Mouse (Mus musculus) neural tube, embryonic 15.5 days (tissue): ENCODE results near the gene BC035044. TPM values are rescaled to one million over a fixed set of nuclear protein-coding genes. Genes with fewer than 3 reads are reported as not detected.

Source experiments
- ATAC-seq: fragments of 200-750 bp; cut with Nextera tagmentation; 2 replicates; pipeline ENCODE4 v1.8.0; 2017; ENCODE audit warnings: mild to moderate bottlenecking, moderate TSS enrichment, moderate library complexity; ENCODE audit not compliant: low FRiP score
- H3K27ac ChIP-seq: fragments of 300-500 bp; sonication (generic); replicated peaks from 2 replicates; pipeline ENCODE4 v1.5.1; 2015; ENCODE audit warnings: mild to moderate bottlenecking, inconsistent platforms
- H3K27me3 ChIP-seq: fragments of 300-500 bp; sonication (generic); replicated peaks from 2 replicates; pipeline ENCODE4 v1.6.1; 2015; ENCODE audit warnings: inconsistent platforms
- H3K36me3 ChIP-seq: fragments of 300-500 bp; sonication (generic); 2 replicates; pipeline ENCODE4 v1.6.1; 2015; ENCODE audit warnings: inconsistent platforms
- H3K4me1 ChIP-seq: fragments of 300-500 bp; sonication (generic); 2 replicates; pipeline ENCODE4 v1.6.1; 2015; ENCODE audit warnings: inconsistent platforms
- H3K4me2 ChIP-seq: fragments of 300-500 bp; sonication (generic); 2 replicates; pipeline ENCODE4 v1.6.1; 2015; ENCODE audit warnings: inconsistent platforms, mild to moderate bottlenecking, moderate library complexity
- H3K4me3 ChIP-seq: fragments of 300-500 bp; sonication (generic); replicated peaks from 2 replicates; pipeline ENCODE4 v1.5.1; 2015; ENCODE audit warnings: mild to moderate bottlenecking, inconsistent platforms
- H3K9ac ChIP-seq: fragments of 300-500 bp; sonication (generic); replicated peaks from 2 replicates; pipeline ENCODE4 v1.6.1; 2015; ENCODE audit warnings: mild to moderate bottlenecking, inconsistent platforms
- H3K9me3 ChIP-seq: fragments of 300-500 bp; sonication (generic); replicated peaks from 2 replicates; pipeline ENCODE4 v1.6.1; 2016; ENCODE audit warnings: inconsistent platforms
- WGBS: fragments of 180-500 bp; shearing (Covaris S2); methylation state at CpG from one replicate; pipeline ENCODE4 v1.1.7; 2015; ENCODE audit warnings: mixed read lengths; 5-methylcytosine and 5-hydroxymethylcytosine counted together
- polyA plus RNA-seq: library from polyadenylated mRNA; unstranded; fragments of >200 nt; fragmentation: Nextera tagmentation; extraction: Ambion mirVana; gene quantifications from 2 replicates; pipeline ENCODE4 v1.2.1, GENCODE M21; 2015

BC035044 gene
- polyA plus RNA-seq, 1 experiment from 2014 or later: 0.41 TPM

GRCm38 (mm10) chr6:128871910-128872610 lies 18.9 kb downstream of the BC035044 start:
- no peak for ATAC-seq
- no peaks in the 10 kb centered on the region for H3K27me3 ChIP-seq
- no peak overlapping the region for H3K4me2 ChIP-seq
- H3K36me3 ChIP-seq: no peaks in the 10 kb centered on the region
- no peaks in the 10 kb centered on the region for H3K9me3 ChIP-seq
- H3K4me3 ChIP-seq: no peak overlapping the region
- no peaks in the 10 kb centered on the region for H3K4me1 ChIP-seq
- H3K27ac ChIP-seq: no peak overlapping the region
- 94% methylated on average over 1 of the region's 1 CpGs for WGBS
- H3K9ac ChIP-seq: no peak overlapping the region

- Histone ChIP-seq H3K36me3 (no peaks in the 10 kb centered on the region), H3K9me3 (no peaks in the 10 kb centered on the region), H3K4me2 (no peak overlapping the region), H3K9ac (no peak overlapping the region), H3K27me3 (no peaks in the 10 kb centered on the region), H3K4me3 (no peak overlapping the region), H3K27ac (no peak overlapping the region), H3K4me1 (no peaks in the 10 kb centered on the region)
- WGBS: 12% methylated on average over 3 of the region's 3 CpGs
- ATAC-seq: no peak
Observed at GRCm38 (mm10) chr6:128868861-128869260, 22.1 kb downstream of the BC035044 start.

GRCm38 (mm10) chr6:128857976-128858375 lies 33.0 kb downstream of the BC035044 start:
- Histone ChIP-seq H3K9me3 (no peaks in the 10 kb centered on the region), H3K27me3 (no peaks in the 10 kb centered on the region), H3K36me3 (no peaks in the 10 kb centered on the region), H3K27ac (no peak overlapping the region), H3K4me3 (no peak overlapping the region), H3K4me2 (no peak overlapping the region), H3K9ac (no peak overlapping the region), H3K4me1 (0 out of 2 replicates have a peak, but pooled peaks cover 4% of the 10 kb centered on the region)
- ATAC-seq: no peak
- 91% methylated on average over 2 of the region's 2 CpGs for WGBS

- 54% methylated on average over 5 of the region's 5 CpGs for WGBS
- Histone ChIP-seq H3K4me1 (0 out of 2 replicates have a peak, but pooled peaks cover 4% of the 10 kb centered on the region), H3K27me3 (no peaks in the 10 kb centered on the region), H3K4me2 (no peak overlapping the region), H3K9ac (no peak overlapping the region), H3K9me3 (no peaks in the 10 kb centered on the region), H3K27ac (no peak overlapping the region), H3K4me3 (no peak overlapping the region), H3K36me3 (no peaks in the 10 kb centered on the region)
- no peak for ATAC-seq
Observed at GRCm38 (mm10) chr6:128856250-128856649, 34.7 kb downstream of the BC035044 start.

GRCm38 (mm10) chr6:128855477-128855876 lies 35.4 kb downstream of the BC035044 start:
- Histone ChIP-seq H3K4me3 (no peak overlapping the region), H3K36me3 (no peaks in the 10 kb centered on the region), H3K4me1 (0 out of 2 replicates have a peak, but pooled peaks cover 4% of the 10 kb centered on the region), H3K4me2 (no peak overlapping the region), H3K27me3 (no peaks in the 10 kb centered on the region), H3K9me3 (no peaks in the 10 kb centered on the region), H3K9ac (no peak overlapping the region), H3K27ac (no peak overlapping the region)
- WGBS: 80% methylated on average over 1 of the region's 1 CpGs
- ATAC-seq: no peak

- 94% methylated on average over 3 of the region's 3 CpGs for WGBS
- Histone ChIP-seq H3K27me3 (no peaks in the 10 kb centered on the region), H3K4me2 (no peak overlapping the region), H3K4me1 (0 out of 2 replicates have a peak, but pooled peaks cover 4% of the 10 kb centered on the region), H3K9ac (no peak overlapping the region), H3K9me3 (no peaks in the 10 kb centered on the region), H3K36me3 (no peaks in the 10 kb centered on the region), H3K27ac (no peak overlapping the region), H3K4me3 (no peak overlapping the region)
- no peak for ATAC-seq
Observed at GRCm38 (mm10) chr6:128854895-128855294, 36.0 kb downstream of the BC035044 start.

DNA sequence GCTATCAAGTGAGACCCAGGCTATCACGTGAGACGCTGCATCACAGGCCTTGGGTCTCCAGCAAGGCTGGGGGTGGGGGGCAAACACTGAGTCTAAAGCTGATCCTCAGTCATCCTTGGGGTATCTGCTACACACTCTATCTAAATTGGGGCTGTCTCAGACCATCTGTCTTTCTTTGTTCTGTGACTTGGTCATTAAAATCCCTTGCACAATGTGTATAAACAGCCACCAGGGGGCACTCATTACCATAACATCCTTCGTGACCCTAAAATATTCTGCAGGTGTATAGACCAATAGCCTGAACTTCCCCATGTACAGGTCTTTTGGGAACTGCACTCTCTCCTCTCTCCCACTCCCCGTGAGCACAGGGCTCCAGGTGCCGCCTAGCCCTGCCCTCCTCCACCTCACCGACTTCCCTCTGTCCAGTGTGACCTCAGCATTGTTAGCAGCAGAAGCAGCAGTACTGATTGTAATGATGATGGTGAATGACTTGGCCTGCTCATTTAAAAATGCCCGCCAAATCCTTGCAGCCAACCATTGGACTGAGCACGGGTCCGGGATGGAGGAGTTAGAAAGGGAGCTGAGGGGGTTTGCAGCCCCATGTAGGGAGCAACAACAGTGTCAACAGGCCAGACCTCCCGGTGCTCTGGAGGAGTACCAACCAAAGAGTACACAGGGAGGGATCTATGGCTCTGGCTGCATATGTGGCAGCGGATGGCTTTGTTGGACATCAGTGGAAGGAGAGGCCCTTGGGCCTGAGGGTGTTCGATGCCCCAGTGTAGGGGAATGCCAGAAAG lies 36.7 kb downstream of the BC035044 start:
- Histone ChIP-seq H3K9ac (no peak overlapping the region), H3K27ac (no peak overlapping the region), H3K9me3 (no peaks in the 10 kb centered on the region), H3K27me3 (no peaks in the 10 kb centered on the region), H3K4me2 (peak overlapping the region; percentile 15; the same call in 1 of the 2 replicates), H3K36me3 (no peaks in the 10 kb centered on the region), H3K4me3 (no peak overlapping the region), H3K4me1 (0 out of 2 replicates have a peak, but pooled peaks cover 6% of the 10 kb centered on the region)
- 54% methylated on average over 12 of the region's 12 CpGs for WGBS
- ATAC-seq: peak; percentile 58; the same call in 1 of the 2 replicates

- WGBS: 94% methylated on average over 3 of the region's 3 CpGs
- H3K36me3 ChIP-seq: no peaks in the 10 kb centered on the region
Observed at GRCm38 (mm10) chr6:128852766-128853165, 38.2 kb downstream of the BC035044 start.

DNA sequence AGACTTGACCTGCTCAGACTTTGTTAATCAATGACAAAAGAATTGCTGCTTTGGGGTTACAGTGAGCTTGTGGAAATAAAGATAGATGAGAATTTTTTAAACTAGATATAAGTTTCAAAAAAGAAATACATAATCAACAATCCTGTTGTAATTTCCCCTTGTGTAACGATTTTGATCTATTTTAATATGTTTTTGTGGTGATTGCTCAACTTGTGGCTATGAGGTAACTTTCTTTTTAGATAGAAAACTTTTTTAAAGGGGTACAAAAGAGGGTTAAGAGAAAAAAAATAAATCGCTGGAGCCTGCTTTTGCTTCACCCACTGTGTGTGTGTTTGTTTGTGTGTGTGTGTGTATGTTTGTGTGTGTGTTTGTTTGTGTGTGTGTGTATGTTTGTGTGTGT lies 39.8 kb downstream of the BC035044 start:
- Histone ChIP-seq H3K4me3 (no peak overlapping the region), H3K4me2 (no peak overlapping the region), H3K27ac (no peak overlapping the region), H3K9ac (no peak overlapping the region), H3K27me3 (no peaks in the 10 kb centered on the region), H3K4me1 (0 out of 2 replicates have a peak, but pooled peaks cover 6% of the 10 kb centered on the region), H3K36me3 (no peaks in the 10 kb centered on the region), H3K9me3 (no peaks in the 10 kb centered on the region)
- no peak for ATAC-seq
- WGBS: 87% methylated on average over 2 of the region's 2 CpGs

More at GRCm38 (mm10) chr6:128852766-128853165, 38.2 kb downstream of the BC035044 start:
- H3K27me3 ChIP-seq: no peaks in the 10 kb centered on the region
- H3K27ac ChIP-seq: no peak overlapping the region
- H3K9me3 ChIP-seq: no peaks in the 10 kb centered on the region
- no peak overlapping the region for H3K4me3 ChIP-seq
- H3K4me2 ChIP-seq: no peak overlapping the region
- H3K9ac ChIP-seq: no peak overlapping the region
- H3K4me1 ChIP-seq: 0 out of 2 replicates have a peak, but pooled peaks cover 6% of the 10 kb centered on the region
- no peak for ATAC-seq

DNA sequence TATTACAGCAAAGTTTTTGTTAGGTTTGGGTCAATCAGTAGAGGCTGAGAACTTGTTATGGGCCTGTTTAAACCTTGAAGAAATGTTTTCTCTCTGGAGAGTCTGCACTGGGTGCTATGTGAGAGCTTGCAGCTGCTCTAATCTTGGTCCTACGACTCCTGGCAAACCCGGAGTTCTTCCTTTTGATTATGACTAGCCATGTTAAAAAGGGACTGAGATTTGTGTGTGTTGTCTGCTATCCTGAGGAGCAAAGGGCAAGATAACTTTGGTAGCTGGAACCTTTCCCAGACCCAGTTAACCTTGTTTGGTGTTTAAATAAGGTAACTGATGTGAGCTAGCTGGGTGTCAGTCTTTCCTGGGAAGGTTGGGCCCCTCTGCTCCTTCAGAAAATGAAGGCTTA lies 40.3 kb downstream of the BC035044 start:
- H3K4me3 ChIP-seq: no peak overlapping the region
- WGBS: 82% methylated on average over 2 of the region's 2 CpGs
- H3K9me3 ChIP-seq: no peaks in the 10 kb centered on the region
- H3K9ac ChIP-seq: no peak overlapping the region
- no peaks in the 10 kb centered on the region for H3K36me3 ChIP-seq
- ATAC-seq: no peak
- no peaks in the 10 kb centered on the region for H3K27me3 ChIP-seq
- no peak overlapping the region for H3K4me2 ChIP-seq
- 0 out of 2 replicates have a peak, but pooled peaks cover 6% of the 10 kb centered on the region for H3K4me1 ChIP-seq
- H3K27ac ChIP-seq: no peak overlapping the region

- 45% methylated on average over 2 of the region's 2 CpGs for WGBS
Observed at GRCm38 (mm10) chr6:128849902-128850301, 41.0 kb downstream of the BC035044 start.

More at GRCm38 (mm10) chr6:128849902-128850301, 41.0 kb downstream of the BC035044 start:
- H3K9me3 ChIP-seq: no peaks in the 10 kb centered on the region
- H3K27me3 ChIP-seq: no peaks in the 10 kb centered on the region
- no peaks in the 10 kb centered on the region for H3K36me3 ChIP-seq
- 0 out of 2 replicates have a peak, but pooled peaks cover 6% of the 10 kb centered on the region for H3K4me1 ChIP-seq
- no peak overlapping the region for H3K27ac ChIP-seq
- no peak overlapping the region for H3K4me3 ChIP-seq
- no peak overlapping the region for H3K9ac ChIP-seq
- ATAC-seq: peak; percentile 20; the same call in 1 of the 2 replicates
- no peak overlapping the region for H3K4me2 ChIP-seq
